In genomic region chr3:105777997-105778396, GRCm38 (mm10) we compare ENCODE assay signal across 23 mouse cellular contexts.
"Had no signal": no experiment of that assay in that cellular context is flagged by ENCODE, and none has a peak within 500 bp of the region (broad histone marks: within the 10 kb centered on the region; RNA-seq: fewer than 3 reads in every experiment).

No protein-coding gene starts in this region.

- H3K36me3 ChIP-seq: hindbrain, embryonic 10.5 days; hindbrain, embryonic 13.5 days; hindbrain, embryonic 15.5 days; intestine, embryonic 15.5 days; limb, embryonic 10.5 days; limb, embryonic 12.5 days; liver, embryonic 12.5 days had no signal

- ATAC-seq: hindbrain, postnatal 0 days; inflammation-experienced regulatory T-cells, adult 6 months; intestine, embryonic 15.5 days; liver, embryonic 12.5 days had no signal

- H3K4me2 ChIP-seq: heart, embryonic 11.5 days; hindbrain, embryonic 13.5 days; hindbrain, embryonic 15.5 days; intestine, embryonic 15.5 days; limb, embryonic 12.5 days; liver, embryonic 12.5 days had no signal

- H3K4me1 ChIP-seq: hindbrain, embryonic 15.5 days; intestine, embryonic 15.5 days; limb, embryonic 10.5 days had no signal

- DNase-seq: gastrocnemius, postnatal 10 days; gastrocnemius, postnatal 25 days; heart, adult 2 months; heart, postnatal 10 days; heart, postnatal 4 days; kidney, adult 18-20 months; kidney, adult 8-10 months; kidney, postnatal 10 days; kidney, postnatal 25 days; kidney, postnatal 4 days; liver had no signal

- H3K9ac ChIP-seq: hindbrain, embryonic 13.5 days; hindbrain, embryonic 15.5 days; intestine, embryonic 15.5 days; limb, embryonic 12.5 days; liver, embryonic 12.5 days; liver, embryonic 14.5 days had no signal

- H3K4me3 ChIP-seq: heart, adult 2 months; hindbrain, embryonic 10.5 days; hindbrain, embryonic 13.5 days; hindbrain, embryonic 15.5 days; intestine, embryonic 15.5 days; left cerebral cortex, adult 2 months; limb, embryonic 10.5 days; limb, embryonic 12.5 days; liver, embryonic 12.5 days had no signal

- H3K27ac ChIP-seq: heart, adult 2 months; hindbrain, embryonic 10.5 days; hindbrain, embryonic 13.5 days; hindbrain, embryonic 15.5 days; hindbrain, postnatal 0 days; intestine, embryonic 15.5 days; left cerebral cortex, adult 2 months; limb, embryonic 10.5 days; limb, embryonic 12.5 days; liver, embryonic 12.5 days; liver, embryonic 14.5 days had no signal

- H3K9me3 ChIP-seq: hindbrain, embryonic 10.5 days; hindbrain, embryonic 13.5 days; hindbrain, embryonic 15.5 days; intestine, embryonic 15.5 days; limb, embryonic 10.5 days; limb, embryonic 12.5 days; liver, embryonic 12.5 days had no signal

- H3K27me3 ChIP-seq: hindbrain, embryonic 13.5 days; hindbrain, embryonic 15.5 days; intestine, embryonic 15.5 days; limb, embryonic 12.5 days; liver, embryonic 12.5 days had no signal
